Mouse (Mus musculus) kidney, embryonic 14.5 days (tissue): ENCODE measurements at regions not wholly inside any gene's neighbourhood (a gene's known extent, or its start where the extent isn't known, plus 50 kb on each side); places are given as distances from the start of the nearest gene placed in this dataset.

Experiments used
- ATAC-seq: fragments of 200-750 bp; cut with Nextera tagmentation; 2 replicates; pipeline ENCODE4 v1.8.0; 2017; ENCODE audit warnings: moderate number of reproducible peaks, mild to moderate bottlenecking, moderate TSS enrichment, moderate library complexity; ENCODE audit not compliant: low FRiP score, low TSS enrichment
- H3K27ac ChIP-seq: fragments of 300-500 bp; sonication (generic); 2 replicates; pipeline ENCODE4 v1.5.1; 2014; ENCODE audit warnings: low read depth, mild to moderate bottlenecking, low read length, moderate library complexity, mixed read lengths
- H3K27me3 ChIP-seq: fragments of 300-500 bp; sonication (generic); 2 replicates; pipeline ENCODE4 v1.6.1; 2014; ENCODE audit warnings: mild to moderate bottlenecking, low read length; ENCODE audit not compliant: control insufficient read depth, insufficient read depth
- H3K36me3 ChIP-seq: fragments of 300-500 bp; sonication (generic); 2 replicates; pipeline ENCODE4 v1.6.1; 2014; ENCODE audit warnings: low read length, mixed read lengths; ENCODE audit not compliant: control insufficient read depth, insufficient read depth
- H3K4me1 ChIP-seq: fragments of 300-500 bp; sonication (generic); 2 replicates; pipeline ENCODE4 v1.6.1; 2014; ENCODE audit warnings: low read length, mixed read lengths; ENCODE audit not compliant: control insufficient read depth, insufficient read depth
- H3K4me2 ChIP-seq: fragments of 300-500 bp; sonication (generic); replicated peaks from 2 replicates; pipeline ENCODE4 v1.6.1; 2014; ENCODE audit warnings: low read depth, mild to moderate bottlenecking, low read length
- H3K4me3 ChIP-seq: fragments of 300-500 bp; sonication (generic); 2 replicates; pipeline ENCODE4 v1.5.1; 2014; ENCODE audit warnings: mild to moderate bottlenecking, low read length
- H3K9ac ChIP-seq: fragments of 300-500 bp; sonication (generic); 2 replicates; pipeline ENCODE4 v1.6.1; 2014; ENCODE audit warnings: low read depth, mild to moderate bottlenecking, low read length, moderate library complexity
- H3K9me3 ChIP-seq: fragments of 300-500 bp; sonication (generic); 2 replicates; pipeline ENCODE4 v1.6.1; 2016; ENCODE audit warnings: low read length; ENCODE audit not compliant: control insufficient read depth
- WGBS: fragments of 180-500 bp; shearing (Covaris S2); extraction: QIAGEN DNeasy Blood & Tissue Kit; methylation state at CpG from one replicate; pipeline ENCODE4 v1.1.7; 2014; 5-methylcytosine and 5-hydroxymethylcytosine counted together

DNA sequence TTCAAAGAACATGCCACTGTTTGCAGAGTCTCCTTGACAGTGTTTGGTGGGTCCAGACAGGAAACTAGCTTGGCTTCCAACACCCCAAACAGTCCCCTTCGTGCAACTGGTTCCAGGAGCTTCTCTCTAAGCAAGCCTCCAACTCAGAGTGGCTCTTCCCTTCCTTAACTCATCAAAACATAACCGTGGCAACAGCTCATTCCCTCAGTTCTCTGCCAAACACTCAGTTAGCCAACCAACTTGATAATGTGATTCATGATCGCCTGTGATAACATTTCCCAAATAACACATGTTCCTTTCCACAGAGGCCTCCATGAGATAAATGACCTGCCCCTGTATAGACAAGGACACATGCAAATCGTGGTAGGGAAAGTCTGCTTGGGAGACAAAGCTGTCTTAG is 95.9 kb upstream of the Cacna2d3 start:
- WGBS: 79% methylated on average over 4 of the region's 4 CpGs
- ATAC-seq: no peak

DNA sequence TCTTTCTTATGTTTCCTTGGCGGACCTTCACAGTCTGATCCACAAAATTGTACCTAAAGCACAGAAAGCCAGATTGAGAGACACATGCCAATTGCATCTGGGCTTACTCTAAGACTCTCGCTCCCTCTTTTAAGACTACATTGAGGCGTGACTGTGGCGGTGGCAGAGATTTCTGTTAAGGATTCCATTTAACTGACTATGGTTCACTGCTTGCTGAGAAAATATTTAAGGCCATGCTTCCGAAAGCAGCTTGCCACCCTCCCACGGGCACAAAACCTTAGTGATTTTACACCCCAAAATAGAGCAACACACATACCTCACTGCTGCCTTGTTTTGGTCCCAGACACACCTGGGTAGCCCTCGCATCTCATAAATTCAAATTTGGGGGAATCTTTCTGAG is 96.6 kb upstream of the Cacna2d3 start:
- ATAC-seq: no peak
- no peaks in the 10 kb centered on the region for H3K36me3 ChIP-seq
- 87% methylated on average over 7 of the region's 7 CpGs for WGBS

More for the DNA sequence above, 95.9 kb upstream of the Cacna2d3 start:
- Histone ChIP-seq H3K27me3 (no peaks in the 10 kb centered on the region), H3K4me2 (no peak overlapping the region), H3K27ac (no peak overlapping the region), H3K9ac (no peak overlapping the region), H3K36me3 (no peaks in the 10 kb centered on the region), H3K4me3 (no peak overlapping the region), H3K4me1 (no peaks in the 10 kb centered on the region), H3K9me3 (no peaks in the 10 kb centered on the region)

DNA sequence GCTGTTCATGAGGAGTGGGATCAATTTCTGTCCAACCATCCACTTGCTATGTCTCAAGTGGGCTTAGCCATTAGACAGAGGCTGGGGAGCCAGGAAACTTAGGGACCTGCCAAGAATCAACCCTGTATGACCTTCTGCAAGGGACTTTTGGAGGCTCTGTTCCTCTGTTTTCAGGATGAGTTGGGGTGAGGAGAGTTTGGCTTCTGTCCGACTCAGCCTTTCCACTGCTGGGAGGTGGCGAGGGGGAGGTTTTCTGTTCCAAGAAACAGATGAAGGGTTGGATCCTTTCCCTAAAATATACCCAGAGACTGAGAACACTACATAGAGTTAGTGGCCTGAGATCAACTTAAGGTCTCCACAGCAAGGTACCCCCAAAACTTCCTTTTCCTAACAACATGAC is 97.1 kb upstream of the Cacna2d3 start:
- no peaks in the 10 kb centered on the region for H3K36me3 ChIP-seq
- H3K9me3 ChIP-seq: no peaks in the 10 kb centered on the region
- no peak overlapping the region for H3K4me3 ChIP-seq
- H3K4me2 ChIP-seq: no peak overlapping the region
- ATAC-seq: no peak
- H3K4me1 ChIP-seq: no peaks in the 10 kb centered on the region
- 82% methylated on average over 2 of the region's 2 CpGs for WGBS
- no peak overlapping the region for H3K9ac ChIP-seq
- no peak overlapping the region for H3K27ac ChIP-seq
- H3K27me3 ChIP-seq: no peaks in the 10 kb centered on the region

More for the DNA sequence above, 96.6 kb upstream of the Cacna2d3 start:
- H3K4me2 ChIP-seq: no peak overlapping the region
- H3K4me3 ChIP-seq: no peak overlapping the region
- no peaks in the 10 kb centered on the region for H3K9me3 ChIP-seq
- no peaks in the 10 kb centered on the region for H3K4me1 ChIP-seq
- H3K27me3 ChIP-seq: no peaks in the 10 kb centered on the region
- no peak overlapping the region for H3K27ac ChIP-seq
- no peak overlapping the region for H3K9ac ChIP-seq

DNA sequence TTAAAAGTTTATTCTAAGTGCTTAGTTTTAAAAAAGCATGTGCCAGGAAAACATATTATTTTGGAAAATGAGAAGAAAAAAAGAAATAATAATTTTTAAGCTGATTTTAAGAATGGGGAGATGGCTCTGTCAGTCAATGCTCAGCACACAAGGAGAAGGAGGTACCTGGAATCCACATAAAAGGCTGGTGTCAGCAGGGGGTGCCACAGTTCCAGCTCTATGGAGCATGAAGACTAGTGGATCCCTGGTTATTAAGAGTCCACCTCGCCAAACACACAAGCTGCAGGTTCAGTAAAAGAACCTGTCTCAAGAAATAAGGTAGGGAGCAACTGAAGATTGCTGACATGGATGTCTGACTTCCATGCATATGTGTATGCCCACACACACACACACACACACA is 115.4 kb upstream of the Cacna2d3 start:
- no peak overlapping the region for H3K4me2 ChIP-seq
- no peak overlapping the region for H3K4me3 ChIP-seq
- WGBS: 52% methylated on average over 1 of the region's 1 CpGs
- no peaks in the 10 kb centered on the region for H3K27me3 ChIP-seq
- H3K9me3 ChIP-seq: no peaks in the 10 kb centered on the region
- no peak for ATAC-seq
- H3K9ac ChIP-seq: no peak overlapping the region
- H3K27ac ChIP-seq: no peak overlapping the region
- H3K4me1 ChIP-seq: no peaks in the 10 kb centered on the region
- no peaks in the 10 kb centered on the region for H3K36me3 ChIP-seq

DNA sequence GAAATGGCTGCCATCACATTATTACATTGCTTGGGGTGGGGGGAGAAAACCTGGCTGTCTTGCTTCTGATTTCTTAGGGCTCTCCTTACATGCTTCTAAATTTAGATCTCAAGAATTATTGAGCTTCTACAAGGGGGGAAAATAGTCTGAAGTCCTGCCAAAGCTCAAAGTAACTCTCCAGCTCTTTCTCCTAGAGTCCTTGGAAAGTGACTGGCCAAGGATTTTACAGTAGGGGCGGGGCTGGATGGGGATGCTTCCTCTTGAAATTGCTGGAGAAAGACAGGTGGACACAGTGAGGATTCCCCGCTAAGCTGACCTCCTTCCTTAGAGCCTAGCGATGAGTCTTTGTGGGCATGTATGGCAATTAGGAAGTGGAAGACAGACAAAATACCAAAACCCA is 117.9 kb upstream of the Cacna2d3 start:
- Histone ChIP-seq H3K9me3 (no peaks in the 10 kb centered on the region), H3K36me3 (no peaks in the 10 kb centered on the region), H3K4me3 (no peak overlapping the region), H3K27me3 (no peaks in the 10 kb centered on the region), H3K27ac (no peak overlapping the region), H3K9ac (no peak overlapping the region), H3K4me1 (no peaks in the 10 kb centered on the region), H3K4me2 (no peak overlapping the region)
- no peak for ATAC-seq
- 81% methylated on average over 3 of the region's 3 CpGs for WGBS

DNA sequence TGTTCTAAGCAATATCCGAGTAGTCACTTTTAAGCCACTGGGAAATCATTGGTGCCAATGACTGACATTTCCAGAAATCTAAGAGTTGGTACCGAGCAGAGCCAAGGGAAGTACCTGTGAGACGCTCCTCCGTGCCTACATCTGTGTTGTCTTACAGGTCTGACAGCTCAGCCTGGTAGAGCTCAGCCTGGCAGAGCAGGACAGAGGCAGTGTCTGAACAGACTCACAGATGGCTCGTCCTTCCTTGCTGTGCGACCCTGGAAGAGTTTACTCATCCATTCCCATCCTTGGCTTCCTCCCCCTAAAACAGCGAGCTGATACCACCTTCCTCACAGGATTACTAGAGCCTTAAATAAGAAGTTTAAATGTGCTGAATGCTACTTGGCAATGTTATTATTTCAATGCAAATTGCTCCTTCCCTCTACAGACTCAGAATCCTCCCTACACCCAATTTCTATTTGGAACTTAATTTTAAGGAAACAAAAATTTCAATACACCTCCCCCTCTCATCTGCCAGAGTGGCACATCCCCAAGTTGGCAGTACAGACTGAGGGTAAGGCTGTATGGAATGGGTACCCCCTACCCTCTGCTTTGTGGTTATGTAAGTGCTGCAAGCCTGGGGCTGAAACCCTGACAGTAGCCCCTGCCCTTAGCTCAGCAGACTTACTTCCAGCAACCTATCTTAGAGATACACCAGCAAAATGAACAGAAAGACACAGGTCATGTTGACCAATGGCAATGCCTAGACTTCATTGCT is 119.9 kb upstream of the Cacna2d3 start:
- Histone ChIP-seq H3K27me3 (no peaks in the 10 kb centered on the region), H3K4me2 (no peak overlapping the region), H3K27ac (no peak overlapping the region), H3K9me3 (no peaks in the 10 kb centered on the region), H3K9ac (no peak overlapping the region), H3K4me1 (no peaks in the 10 kb centered on the region), H3K4me3 (no peak overlapping the region), H3K36me3 (no peaks in the 10 kb centered on the region)
- WGBS: 87% methylated on average over 7 of the region's 7 CpGs
- no peak for ATAC-seq

DNA sequence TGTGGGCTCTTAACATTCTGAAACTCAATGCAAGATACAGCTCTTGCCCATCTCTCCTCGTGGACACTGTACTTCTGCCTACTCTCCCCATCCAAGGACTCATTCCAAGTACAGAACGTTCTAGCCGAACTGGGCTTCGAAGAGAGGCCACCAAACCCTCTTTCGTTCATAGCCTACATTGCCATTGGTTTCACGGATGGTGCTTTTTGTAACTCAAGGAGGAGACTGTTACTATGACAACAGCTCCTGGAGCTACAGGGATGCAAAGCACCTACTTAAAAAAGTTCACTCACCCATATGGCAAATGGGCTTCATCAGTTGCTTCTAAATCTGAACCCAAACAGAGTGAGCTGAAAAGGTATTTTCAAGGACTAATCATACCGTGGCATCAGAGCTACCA is 120.4 kb upstream of the Selenok start:
- no peak overlapping the region for H3K27ac ChIP-seq
- H3K9ac ChIP-seq: no peak overlapping the region
- no peaks in the 10 kb centered on the region for H3K9me3 ChIP-seq
- H3K4me2 ChIP-seq: no peak overlapping the region
- no peaks in the 10 kb centered on the region for H3K36me3 ChIP-seq
- no peaks in the 10 kb centered on the region for H3K4me1 ChIP-seq
- no peak for ATAC-seq
- no peak overlapping the region for H3K4me3 ChIP-seq
- no peaks in the 10 kb centered on the region for H3K27me3 ChIP-seq
- 86% methylated on average over 7 of the region's 7 CpGs for WGBS

DNA sequence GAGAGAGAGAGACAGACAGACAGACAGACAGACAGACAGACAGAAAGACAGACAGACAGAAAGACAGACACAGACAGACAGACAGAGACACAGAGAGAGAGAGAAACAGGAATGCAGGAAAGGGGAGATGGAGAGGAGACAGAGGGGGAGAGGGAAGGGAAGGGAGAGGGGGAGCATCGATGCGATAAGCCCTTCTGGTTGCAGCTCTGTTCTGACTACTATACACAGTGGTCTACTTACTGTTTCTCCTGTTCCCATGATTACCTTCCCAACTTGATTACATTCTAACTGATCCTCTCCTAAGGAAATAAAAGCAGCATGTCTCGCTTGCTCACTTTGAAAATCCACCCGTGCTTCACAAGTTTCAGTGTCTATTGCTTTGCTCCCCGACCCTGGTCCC is 116.8 kb upstream of the Selenok start:
- H3K36me3 ChIP-seq: no peaks in the 10 kb centered on the region
- WGBS: 66% methylated on average over 5 of the region's 5 CpGs

DNA sequence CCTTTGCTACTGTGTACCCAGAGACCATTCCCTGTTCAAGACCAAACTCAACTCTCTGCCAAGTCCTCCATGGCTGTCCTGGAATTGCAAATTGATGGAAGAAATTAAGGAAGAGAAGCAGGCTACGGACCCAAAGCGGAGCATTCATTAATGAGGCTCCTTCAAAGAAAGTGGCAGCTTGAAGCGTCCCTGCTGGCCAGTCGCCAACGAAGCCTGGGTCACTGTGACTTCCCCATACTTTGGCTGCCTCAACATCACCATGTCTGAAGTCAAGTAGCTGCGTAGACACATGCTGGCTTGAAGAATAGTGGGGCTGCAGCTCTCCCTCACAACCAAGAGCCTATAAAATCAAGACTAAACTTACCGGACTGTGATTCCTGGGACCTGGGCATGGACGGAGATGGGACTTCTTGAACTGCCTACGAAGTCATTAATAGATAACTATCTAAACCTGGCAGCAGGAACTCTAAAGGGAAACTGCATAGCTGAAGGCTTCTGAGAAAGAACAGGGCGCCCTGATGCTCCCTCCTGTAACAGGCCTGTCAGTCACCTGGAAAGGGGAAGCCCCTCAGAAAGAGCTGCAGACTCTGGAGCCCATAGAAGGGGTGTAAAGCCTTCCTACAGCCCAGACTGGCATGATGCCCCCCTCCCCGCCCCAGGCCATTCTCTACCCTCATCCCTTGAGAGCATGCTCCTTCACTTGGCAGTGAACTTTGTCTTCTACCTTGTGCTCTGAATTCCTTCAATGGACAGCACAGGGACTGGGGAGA is 116.0 kb upstream of the Selenok start:
- no peak overlapping the region for H3K27ac ChIP-seq
- H3K36me3 ChIP-seq: no peaks in the 10 kb centered on the region
- no peaks in the 10 kb centered on the region for H3K9me3 ChIP-seq
- no peak overlapping the region for H3K4me2 ChIP-seq
- no peak overlapping the region for H3K9ac ChIP-seq
- WGBS: 65% methylated on average over 11 of the region's 11 CpGs
- no peaks in the 10 kb centered on the region for H3K4me1 ChIP-seq
- ATAC-seq: no peak
- H3K27me3 ChIP-seq: no peaks in the 10 kb centered on the region
- no peak overlapping the region for H3K4me3 ChIP-seq

More for the DNA sequence above, 116.8 kb upstream of the Selenok start:
- Histone ChIP-seq H3K27ac (no peak overlapping the region), H3K4me1 (no peaks in the 10 kb centered on the region), H3K4me3 (no peak overlapping the region), H3K9me3 (no peaks in the 10 kb centered on the region), H3K4me2 (no peak overlapping the region), H3K9ac (no peak overlapping the region), H3K27me3 (no peaks in the 10 kb centered on the region)
- ATAC-seq: no peak
